Mouse (Mus musculus) megakaryocyte, adult 5-6 weeks (primary cell): ENCODE results near the gene Meis2. TPM values are rescaled to one million over a fixed set of nuclear protein-coding genes. Genes with fewer than 3 reads are reported as not detected.

ENCODE experiments used
- ATAC-seq: 2 replicates; pipeline ENCODE4 v1.8.0; 2016; ENCODE audit warnings: mild to moderate bottlenecking, inconsistent platforms; ENCODE audit not compliant: poor library complexity, severe bottlenecking
- total RNA-seq, 2 experiments: library from RNA; stranded (forward) in 1 of 2; stranded (reverse) in 1 of 2; fragments of 153-499, 151-499 nt in 1 of 2; fragments of 221-1000, 200-1000 nt in 1 of 2; gene quantifications; 2 replicates each; pipeline versions ENCODE4 v1.2.3 to v1.2.4; 2015 to 2017

Meis2 gene
- total RNA-seq, 2 experiments from 2014 or later = not detected

DNA sequence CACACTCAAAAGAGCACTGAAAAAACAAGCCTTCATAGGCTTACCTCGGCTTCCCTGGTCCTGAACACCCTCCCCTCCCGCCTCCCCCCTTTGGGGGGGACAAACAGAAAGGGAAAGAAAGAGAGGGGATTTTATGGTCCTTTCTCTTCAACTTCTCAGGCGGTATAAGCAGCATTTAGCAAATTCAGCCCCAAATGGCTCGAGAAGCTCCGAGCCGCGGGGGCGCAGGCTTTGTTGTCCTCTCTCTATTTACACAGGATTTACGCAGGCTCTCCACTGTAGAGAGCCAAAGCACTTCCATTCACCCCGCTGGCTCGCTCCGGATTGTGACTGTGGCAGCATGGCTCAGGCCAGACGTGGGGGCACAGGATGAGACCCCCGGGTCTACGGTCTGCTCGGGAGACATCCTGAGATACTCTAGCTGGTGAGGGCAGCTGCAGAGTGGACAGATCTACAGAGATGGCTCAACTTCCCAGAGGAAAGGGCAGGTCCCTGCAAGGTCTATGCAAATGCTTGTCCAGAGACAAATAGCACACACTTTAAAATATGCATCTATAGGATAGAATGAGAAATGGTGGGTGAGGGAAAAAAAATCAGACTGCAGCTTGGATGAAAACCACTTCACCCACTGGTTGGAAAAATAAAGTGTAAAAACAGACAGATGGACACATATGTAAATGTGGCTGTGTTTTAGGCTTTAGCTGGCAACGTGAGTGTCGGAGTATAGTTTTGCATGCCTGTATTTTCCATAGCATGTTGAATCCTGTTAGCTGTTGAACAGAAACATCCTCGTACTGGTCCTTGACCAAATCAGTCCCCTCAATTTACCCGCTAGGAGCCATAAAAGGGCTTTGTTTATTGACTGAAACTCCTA, 56.3 kb downstream of the Meis2 start:
- ATAC-seq = no peak

DNA sequence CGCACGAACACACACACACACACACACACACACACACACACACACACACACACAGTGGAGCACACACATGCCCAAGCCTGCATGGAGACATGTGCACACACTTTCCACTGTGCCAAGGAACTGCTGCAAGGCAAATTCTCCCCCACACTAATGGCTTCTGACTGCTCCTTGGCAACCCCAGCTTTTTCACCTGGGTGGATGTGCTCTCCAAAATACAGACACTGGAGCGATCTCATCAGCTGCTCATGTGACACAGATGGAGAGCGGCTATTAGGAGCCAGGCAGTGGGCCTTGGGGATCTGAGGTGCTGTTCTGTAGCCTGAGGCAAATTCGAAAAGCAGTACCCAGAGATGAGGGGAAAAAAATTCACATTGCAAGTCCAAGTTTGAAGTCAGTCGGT, 63.3 kb downstream of the Meis2 start:
- no peak for ATAC-seq

DNA sequence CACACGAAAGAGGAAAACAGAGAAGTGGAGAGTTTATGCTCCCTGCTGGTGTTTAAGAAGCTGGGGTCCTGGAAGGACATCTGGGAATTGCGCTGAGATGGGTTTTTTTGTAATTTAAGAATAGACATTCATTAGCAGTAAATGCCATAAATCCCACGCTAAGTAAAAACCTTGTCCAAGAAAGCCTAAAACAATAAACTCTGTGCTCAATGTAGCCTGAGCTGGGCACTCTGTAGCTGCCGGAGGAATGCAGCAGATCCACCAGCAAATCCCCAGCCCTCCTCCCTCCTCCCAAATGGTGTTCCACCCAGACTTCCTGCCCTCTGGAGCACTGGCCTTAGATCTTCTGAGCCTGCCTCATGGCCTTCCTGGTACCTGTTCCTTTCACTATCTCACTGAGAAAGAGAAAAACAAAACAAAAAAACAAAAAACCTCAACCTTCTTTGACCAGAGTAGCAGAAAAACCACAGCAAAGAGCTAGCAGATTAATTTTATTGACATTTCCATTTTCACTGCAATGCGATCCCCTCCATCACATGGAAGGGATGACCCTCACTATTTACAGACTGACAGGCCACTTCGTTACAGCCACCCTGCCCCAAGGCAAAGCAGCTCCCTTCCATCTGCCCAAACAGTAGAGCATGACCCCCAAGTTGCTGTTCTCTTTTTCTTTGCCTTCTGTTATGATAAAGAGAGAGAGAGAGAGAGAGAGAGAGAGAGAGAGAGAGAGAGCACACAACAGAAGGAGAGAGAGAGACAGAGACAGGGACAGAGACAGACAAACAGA, 64.1 kb downstream of the Meis2 start:
- ATAC-seq = no peak

DNA sequence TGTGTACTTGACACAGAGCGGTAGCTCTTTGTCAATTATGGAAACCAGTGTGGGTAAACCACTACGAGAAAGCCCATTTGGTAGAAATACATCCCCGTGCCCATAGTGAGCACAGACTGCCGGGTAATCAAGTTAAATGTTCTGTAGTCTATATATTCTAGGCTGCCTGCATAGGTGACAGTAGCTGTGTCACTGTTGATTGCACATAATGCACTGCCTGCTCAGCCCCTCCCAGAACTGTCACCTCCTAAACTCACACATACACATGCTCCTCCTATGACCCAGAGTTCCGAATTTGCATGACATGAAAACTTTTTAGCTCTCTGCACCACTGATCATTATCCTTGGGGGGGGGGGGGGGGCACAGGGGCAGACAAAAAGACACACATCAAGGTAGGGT, 65.1 kb downstream of the Meis2 start:
- no peak for ATAC-seq

DNA sequence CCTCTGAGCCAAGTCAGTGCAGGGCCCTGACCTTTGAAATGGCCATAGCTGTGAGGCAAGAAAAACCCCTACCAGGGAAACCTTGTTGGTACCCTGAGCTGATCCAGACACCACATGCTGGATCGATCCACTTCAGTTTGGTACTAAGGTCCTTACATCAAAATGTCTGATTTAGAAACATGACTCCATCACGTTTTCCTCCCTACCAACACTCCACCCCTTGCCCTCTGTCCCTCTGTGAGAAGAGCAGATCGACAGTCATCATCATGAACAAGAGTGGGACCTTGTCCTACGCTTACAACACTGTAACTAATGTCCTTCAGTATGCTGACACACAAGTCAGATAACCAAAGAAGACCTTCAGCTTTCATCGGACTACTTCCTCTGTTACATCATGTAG, 66.8 kb downstream of the Meis2 start:
- no peak for ATAC-seq

DNA sequence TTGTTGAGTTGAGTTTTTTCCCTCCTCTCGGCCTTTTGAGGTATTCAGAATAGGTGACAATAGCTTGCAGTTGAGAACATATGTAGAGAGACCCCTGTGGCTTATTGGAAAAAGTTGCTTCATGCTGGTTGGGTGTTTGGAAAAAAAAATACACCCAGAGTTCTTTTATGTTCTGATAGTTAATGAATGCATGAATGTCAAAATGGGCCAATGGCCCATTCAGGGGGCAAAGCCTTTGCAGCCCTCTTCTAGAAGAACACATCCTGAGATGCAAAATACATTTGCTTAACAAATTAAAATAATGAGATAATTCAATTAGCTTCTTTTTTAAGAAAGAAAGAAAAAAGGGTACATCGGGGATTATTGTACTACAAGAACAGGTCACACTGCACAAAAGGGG, 69.2 kb downstream of the Meis2 start:
- no peak for ATAC-seq

DNA sequence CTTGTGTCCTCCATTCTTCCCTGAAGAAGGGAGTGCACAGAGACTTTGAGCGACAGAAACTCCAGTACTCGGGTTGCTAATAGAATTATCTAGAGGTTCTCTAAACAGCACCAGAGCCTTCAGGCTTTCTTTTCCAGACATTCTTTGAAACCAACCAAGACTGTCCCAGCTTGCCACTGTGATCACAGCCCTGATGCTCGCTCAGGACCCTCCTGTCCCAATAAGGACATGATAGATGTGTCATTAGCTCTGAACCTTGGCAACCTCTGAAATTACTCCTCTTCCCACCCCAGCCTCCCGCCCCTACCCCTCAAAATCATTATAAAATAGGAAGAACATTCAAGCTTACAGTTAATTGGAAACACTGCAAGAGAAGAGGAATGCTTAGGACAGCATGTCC, 71.8 kb downstream of the Meis2 start:
- no peak for ATAC-seq

DNA sequence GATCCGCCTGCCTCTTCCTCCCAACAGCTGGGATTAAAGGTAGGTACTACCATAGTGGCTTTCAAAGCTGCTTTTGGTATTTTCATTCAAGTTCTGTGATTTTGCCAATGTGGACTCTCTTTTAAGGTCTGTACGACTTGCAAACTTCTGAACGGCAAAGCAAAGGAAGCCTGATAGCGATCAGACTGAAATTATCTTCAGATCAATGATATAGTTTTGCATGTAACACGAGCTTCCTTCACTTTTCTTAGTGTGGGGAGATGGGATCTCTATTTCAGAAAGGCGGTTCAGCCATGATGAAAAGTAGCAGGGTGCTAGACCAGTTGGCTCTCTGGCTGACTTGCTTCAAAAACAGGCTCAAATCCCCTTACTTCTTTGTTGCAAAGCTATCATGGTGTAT, 76.4 kb downstream of the Meis2 start:
- no peak for ATAC-seq

DNA sequence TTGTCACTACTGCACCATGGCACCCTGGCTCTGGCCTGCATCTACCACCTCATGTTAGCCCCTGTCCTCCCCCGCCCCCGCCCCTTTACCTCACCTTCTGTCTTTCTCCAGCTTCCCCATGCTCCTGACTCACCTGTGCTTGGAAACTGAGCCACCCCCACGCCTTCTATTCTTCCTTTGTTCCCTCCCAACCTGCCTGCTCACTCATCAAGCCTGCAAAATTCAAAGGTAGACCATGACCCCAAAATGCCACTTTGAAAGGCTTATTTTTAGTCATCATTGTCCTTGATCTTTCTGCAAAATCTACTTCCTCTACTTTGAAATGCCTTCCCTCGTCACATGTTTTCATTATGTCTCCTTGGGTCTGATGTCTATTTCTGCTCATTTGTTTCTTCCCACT, 77.2 kb downstream of the Meis2 start:
- ATAC-seq = no peak

DNA sequence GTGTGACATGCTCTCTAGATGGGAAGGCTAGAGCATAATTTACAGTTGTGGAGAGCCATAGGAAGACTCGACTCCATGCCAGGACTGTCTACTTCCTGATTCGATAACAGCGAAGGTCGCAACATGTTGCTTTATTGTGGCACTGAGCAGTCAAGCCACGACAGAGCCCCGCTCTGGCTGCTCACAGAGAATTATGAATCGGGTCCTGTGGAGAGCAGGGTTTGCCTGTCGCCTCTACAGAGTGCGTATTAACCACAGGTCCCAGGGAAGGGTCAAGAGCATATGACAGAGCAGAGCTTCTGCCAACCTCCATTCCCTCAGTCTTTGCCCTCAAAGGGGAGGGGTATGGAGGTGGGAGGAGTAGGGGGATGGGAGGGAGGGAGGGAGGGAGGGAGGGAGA, 80.7 kb downstream of the Meis2 start:
- ATAC-seq = no peak

DNA sequence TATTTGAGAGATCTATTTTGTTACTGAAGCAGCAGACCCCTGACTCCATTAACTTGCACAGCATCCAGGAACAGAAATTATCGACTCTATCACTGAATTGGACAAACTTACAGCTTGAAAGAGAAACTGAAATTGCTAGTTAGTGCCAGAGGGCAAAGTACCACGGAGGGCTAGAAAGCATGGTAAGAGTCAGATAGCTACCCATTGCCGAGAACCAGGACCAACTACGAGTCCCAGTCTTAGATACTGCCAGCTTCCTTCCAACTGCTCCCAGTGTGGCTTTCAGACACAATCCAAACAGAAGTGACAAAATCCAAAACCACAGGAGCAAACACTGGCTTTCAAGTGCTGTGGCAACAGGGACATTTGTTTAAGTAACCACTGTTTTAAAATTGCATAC, 81.2 kb downstream of the Meis2 start:
- ATAC-seq = no peak

DNA sequence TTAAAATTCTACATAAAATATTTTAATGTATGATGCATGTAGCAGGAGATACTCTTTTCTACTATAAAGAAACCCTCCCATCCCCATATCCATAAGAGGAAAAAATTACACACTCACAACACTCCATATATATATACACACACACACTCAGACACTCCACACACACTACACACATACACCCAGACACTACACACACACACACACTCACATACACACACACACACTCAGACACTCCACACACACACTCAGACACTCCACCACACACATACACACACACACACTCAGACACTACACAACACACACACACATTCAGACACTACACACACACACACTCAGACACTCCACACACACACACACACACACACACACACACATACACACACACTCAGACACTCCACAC, 85.1 kb downstream of the Meis2 start:
- ATAC-seq = no peak

DNA sequence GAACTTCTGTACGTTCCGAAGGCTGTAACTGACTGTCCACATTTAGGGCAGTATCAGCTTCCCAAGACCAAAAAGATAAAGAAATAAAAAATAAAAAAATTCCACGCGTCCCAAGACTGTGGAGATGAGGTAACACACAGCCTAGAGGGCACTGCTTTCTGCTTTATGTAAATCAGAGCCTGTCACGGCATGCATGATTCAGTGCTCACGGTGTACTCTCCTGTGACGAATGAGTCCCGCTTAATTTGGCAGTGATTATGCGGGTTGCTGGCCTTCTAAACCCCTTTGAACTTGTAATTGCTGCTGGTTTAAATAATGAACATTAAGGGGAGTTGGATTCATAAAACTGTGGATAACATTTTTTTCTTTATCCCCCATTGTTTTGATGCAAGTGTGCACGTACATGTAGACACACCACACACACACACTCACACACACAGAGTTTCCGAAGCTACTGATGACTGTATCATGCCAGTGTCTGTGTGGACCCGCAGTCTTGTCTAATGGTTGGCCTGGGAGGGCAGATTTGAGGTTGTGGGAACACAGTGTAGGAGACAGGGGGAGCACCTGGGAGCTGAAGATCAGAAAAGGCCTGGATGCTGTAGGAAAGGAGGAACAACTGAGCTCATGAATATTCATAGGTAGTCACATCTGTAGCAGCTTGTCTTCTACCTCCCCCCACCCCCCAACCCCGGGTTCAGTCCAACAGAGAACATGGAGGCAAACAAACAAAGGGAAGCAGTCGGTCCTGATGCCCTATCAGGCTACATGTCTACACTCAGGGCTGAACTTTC, 85.8 kb downstream of the Meis2 start:
- ATAC-seq = no peak

DNA sequence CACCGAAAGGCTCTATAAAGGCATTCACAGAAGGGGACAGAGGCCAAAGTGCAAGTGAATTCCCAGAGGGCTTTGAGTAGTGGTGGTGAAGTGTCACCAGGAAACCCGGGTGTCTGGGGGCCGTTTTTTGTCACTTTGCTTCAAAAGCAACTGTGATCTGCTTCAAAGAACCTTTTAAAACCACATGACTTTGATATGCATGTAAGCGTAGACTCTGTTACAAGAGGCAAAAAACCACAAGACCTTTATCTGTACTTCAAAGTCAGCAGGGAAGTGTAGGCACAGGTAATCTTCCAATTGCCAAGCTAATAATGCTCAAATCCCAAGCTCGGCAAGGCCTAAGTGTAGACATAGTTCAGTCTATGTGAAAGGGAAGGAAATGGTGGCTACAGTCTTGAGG, 87.0 kb downstream of the Meis2 start:
- no peak for ATAC-seq

DNA sequence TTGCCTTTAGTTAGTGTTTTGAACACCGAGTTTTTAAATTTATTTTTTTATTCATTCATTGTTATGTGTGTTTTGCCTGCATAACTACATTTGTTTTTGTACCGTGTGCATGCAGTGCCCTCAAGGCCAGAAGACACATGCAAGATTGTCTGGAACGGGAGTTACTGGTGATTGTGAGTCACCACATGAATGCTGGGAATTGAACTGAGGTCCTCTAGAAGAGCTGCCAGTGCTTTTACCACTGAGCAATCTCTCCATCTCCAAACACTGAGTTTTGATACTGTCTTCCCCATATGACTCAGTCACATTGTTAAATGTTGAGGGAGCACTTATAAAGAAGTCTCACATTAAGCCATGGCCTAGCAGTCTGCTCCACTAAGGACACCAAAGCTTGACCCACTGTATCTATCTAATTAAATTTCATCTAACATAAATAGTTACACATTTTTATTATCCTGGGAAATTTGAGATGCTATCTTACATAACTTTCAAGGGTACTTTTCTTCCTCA, 94.3 kb downstream of the Meis2 start:
- ATAC-seq = no peak

DNA sequence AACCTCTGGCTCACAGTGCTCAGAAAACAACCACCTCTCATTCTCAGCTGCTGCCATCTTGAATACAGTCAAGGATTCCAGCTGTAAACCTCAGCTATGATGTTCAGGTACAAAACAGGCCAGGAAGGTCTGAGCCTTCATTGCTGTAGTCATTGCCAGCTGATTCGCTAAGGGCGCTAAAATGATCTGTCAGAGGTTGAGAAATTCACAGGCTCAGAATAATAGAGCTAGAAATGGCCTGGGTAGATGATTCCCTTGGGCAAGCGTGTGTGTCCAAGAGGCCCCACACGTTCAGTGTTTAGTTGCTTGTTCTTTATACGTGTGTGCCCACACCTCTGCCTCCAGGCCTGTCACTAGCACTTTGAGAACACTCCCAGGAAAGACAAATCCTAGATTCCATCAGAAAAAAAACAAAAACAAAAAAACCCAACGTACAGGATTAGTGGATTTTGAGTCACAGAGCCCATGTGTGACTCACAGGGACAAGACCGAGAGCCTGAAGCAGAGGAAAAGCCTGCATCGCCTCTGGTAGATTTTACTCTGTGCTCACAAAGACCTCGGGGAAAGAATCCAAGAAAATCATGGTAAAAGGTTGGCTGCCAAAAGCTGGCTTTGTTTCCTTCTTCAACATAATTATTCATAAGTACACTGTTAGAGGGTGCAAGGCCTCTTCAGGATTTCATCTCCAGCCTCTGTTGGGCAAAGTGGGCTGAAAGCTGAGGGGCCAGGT, 95.4 kb downstream of the Meis2 start:
- ATAC-seq = no peak

DNA sequence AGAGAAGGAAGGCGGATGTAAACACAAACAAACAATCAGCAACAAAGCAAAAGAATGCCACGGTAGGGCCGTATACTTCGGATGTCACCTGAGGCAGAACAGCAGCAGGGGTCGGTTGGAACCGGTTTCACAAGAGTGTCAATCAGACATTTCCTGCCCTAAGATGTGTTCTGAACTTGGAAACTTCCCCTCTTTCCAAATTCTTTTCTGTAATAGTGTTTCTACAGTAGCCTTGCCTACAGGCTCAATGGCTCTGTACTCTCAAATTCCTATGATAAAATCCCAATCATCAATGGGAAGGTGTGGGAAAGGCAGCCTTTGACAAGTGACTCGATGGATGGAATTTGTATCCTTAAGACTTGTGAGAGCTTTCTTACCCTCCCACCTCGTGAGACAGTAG, 96.4 kb downstream of the Meis2 start:
- ATAC-seq = no peak

DNA sequence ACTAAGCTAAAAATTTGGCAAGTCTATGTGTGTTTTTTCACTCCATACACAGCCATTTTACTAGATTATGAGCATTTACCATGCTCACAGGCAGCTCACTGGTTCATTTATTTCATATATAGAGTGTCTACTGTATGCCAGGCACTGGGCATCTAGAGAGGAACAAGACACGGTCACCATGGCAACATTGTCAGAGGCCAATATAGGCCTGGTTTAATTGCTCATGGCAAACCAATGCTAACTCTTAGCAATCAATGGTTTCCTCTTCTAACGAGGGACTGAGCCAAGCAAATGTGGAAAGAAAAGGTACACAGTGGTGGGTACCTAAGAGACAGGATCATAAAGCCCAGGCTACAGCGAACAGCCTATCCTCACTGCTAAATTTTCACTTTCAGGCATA, 100.7 kb downstream of the Meis2 start:
- no peak for ATAC-seq

DNA sequence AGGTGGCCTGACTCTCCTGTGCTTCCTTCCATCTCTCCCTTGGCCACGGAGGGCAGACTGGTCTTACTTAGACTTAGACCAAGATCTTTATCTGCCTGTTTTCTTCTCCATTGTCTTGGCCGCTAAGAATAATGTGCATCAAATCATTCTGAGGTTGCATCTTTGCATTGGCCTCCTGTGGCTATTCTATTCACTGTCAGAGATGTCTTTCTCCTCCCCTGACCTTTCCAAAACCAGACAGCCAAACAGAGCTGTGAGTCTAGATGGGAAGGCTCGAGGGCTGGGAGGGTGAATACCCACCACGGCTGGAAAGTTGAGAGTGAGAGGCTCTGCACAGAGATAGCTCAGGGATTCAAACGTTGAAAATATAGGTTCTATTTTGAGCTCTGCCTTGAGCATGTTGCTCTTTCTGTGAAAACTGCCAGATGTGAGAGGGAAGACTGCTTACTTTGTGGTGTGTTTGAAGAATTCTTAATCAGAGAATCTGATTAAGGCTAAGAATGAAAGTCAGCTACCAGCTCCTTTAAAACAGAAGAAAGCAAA, 102.3 kb downstream of the Meis2 start:
- no peak for ATAC-seq

DNA sequence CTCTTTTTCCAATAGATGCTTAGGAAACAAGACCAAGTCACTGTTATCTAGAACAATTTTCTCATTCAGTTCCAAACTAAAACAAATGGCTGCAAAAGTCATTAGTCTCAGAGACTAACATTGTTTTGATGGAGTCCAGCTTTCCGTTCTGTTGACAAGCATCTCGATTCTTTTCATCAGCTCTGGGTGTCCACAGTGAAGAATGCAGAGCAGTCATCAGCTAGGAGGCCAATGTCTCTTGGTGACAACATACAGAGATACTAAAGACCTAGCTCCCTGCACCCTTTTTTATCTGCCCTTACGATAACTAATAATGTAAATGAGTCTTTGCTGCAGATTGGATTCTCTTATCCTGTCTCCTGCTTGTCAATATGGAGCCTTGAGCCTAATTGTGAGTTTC, 102.9 kb downstream of the Meis2 start:
- no peak for ATAC-seq
